Mouse (Mus musculus) cerebellum, adult 11 months (tissue): ENCODE data around the gene Cdh12.
"Not testable (repeated sequence)": the region's sequence is repeated elsewhere in the genome, so short reads cannot be mapped to it uniquely, and the experiment has no call there.

Experiments
- DNase-seq: peaks from one replicate; pipeline ENCODE4 v3.0.0; 2022

The Cdh12 gene

DNA sequence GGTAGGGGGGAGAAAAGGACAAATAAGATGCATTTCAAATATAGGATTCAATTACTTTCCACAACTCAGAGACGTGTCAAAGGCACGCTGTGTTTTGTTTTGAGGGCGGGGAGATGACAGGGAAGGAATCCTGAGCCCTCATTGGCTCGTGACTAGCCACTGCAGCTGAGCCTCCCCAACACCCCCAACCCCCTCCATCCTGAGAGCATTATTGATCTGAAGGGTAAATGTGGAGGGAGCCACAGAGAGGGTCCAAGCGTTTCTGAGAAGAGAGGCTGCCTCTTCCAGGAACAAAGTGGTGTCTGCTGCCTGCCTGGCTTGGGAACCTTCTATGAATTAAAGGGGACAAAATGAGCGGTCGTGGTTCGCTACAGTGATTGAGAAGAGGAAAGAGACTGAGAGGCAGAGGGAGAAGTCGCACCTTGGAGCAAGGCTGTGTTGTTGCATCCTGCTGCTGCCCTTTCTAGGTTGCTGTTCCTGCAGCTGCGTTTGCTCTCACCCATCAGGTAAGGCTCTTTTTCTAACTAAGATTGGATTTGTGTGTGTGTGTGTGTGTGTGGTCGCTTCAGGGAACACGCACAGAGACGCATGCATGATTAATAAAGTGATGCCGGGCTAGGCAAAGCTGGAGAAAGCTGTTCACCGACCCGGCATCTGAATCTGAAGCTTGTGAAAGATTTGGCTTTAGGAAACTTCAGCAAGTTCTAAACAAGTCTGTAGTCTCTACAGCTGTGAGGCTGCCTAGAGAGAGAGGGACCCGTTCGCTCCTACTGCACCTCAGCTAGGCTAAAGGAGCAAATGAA is at the start of gene Cdh12:
Cdh12 (plus strand) TSS at position 405 of the 803 bp plus-strand sequence.
- DNase-seq: no peak

DNA sequence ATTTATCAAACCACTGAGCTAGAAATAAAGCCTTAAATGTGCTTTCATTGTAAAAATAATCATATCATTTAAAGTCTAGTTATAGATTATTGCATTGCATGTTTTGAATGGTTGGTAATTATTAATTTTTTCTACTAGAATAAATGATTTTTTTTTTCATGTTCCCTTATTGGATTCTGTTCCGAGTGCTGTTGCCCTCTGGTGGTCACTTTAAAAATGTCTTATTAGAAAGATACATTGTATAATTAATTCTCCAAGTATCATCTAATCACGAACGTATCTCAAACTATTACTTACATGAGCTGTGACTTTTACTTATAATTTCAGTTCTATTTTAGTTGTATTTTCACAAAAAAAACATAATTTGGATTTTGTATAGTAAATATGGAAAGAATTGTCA is 45.5 kb upstream of the Cdh12 start:
- no peak for DNase-seq

DNA sequence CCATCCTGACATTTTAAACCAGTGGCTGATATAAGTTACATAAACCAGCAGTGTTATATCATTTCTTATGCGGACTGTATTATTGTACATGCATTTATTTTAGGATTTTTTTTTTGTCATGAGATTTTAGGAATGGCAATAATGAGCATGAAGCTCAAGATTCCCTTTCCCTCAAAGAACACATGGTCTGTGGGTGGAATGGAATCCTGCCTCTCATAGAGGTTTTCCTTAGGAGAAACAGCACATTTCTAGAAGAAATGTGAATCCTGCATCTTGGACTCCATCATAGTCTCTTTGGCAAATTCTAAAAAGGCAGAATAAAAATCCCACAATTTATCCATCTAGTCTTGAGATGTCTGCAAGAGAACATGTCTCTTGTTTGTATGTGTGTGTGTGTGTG is 35.7 kb upstream of the Cdh12 start:
- DNase-seq: no peak

DNA sequence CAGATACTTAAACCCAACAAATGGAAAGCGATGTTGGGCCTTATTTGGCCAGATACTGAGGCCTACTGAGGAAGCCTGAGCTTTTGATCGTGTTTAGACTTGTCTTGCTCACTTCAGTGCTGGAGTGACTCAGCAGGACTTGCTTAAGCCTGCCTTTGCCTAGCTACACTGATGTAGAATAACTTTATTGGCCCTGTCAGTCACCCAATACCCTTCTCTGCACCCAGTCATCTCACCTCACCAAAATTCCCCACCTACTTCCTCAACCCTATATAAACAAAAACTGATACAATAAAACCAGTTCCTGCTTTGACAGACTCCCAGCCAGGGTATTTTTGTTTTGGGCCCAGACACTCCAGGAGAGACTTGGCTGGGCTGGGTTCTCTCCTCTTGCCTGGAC is 12.7 kb upstream of the Cdh12 start:
- DNase-seq: no peak

DNA sequence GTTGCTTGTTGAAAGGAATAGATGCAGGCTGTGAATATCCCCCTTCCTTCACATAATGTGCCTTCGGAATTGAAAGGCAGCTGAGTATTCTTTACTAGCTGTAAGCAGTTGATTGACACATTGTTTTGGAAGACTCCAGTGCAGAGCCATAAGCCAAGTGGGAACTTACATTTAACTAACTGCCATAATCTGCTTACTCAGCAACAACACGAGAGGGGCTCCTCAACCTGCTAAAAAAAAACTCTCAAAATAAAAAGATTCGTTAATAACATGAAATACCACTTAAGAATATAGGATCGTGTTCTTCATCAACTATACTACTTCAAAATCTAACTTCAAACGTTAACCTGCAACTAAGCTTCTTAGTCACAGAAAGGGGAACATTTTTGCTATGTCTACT is 1.5 kb downstream of the Cdh12 start:
- no peak for DNase-seq

DNA sequence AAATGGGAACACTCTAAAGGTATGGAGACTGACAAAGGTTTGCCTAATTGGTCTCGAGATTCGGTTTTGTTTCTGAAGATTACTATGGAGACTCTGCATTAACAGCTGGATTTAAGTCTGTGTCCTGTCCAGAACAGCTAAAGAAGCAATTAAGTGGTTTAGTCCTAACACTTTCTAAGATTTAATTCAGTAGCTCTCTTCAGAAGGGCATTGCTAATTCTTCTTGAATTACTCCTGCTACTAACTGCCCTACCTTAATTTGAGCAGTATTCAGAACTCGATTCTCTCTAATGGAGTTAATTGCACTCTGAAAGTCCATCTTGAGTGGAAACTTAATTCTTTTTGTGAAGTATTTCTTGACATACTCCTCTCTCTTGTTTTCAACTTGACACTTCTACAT is 9.4 kb downstream of the Cdh12 start:
- no peak for DNase-seq

DNA sequence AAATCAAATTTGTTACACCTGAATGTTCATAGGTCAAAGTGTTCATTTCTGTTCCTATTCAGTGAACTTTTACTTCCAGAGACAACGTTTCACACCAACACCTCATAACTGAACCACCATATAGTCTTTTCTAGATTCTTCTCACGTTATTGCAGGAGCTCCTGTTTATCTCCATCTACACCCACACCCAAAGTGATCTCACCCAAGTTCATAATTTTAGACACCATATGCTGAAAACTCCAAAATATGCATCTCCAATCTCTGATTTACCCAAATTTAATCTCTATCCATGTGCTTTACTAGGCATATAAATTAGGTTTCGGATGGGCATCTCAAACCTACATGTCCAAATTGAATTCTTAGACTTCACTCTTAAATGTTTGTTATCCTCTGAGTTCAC is 13.4 kb downstream of the Cdh12 start:
- DNase-seq: no peak

DNA sequence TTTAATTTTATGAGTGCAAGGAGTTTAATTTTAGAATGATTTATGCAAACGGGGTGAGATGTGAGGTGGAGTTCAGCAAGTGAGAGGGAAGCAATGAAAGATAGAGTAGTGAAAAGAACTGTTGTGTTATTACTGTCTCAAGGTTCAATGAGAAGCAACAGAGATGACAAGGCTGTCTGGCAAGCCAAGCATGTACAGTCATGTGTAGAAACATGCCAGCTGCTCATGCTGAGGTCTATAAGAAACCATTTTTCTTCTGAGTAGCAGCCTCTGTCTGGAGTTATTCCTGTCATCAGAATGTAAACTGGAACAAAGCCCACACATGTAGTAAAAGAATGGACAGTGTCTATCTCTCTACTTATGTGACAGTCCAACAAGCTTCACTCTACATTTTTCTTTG is 14.5 kb downstream of the Cdh12 start:
- DNase-seq: no peak

DNA sequence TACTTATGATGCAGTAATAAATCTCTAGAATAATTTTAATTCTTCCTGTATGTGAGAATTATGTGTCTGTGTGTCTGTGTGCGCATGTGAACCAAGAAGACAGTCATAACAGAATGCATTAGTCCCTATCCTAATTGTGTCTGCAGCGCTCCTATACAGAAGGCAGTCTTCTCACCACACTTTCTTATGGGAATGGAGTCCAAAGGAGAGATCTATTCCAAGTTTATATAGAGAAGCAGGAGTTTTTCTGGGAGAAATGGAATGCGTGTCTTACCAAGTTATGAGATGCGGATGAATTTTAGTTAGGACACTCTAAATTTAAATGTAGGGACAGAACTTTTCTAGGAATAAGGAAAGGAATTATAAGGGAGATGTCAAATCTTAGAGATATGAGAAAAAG is 101.9 kb downstream of the Cdh12 start:
- no peak for DNase-seq

DNA sequence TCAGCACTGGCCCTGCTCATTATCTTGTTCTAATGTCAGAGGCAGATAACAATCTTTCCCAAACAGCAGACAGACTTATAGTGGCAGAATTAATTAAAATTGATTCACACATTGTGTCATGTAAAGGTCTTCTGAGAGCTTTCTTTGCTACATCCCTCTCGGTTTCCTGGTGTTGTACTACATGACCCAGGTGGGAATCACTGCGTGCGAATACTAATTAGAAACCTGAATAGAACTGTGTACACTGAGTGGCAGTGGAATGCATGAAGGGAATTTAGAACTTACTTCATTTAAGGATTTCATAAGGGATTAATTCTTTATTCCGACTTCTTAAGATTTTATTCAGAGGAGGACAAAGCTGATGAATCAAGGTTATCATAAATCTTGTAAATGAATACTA is 121.9 kb downstream of the Cdh12 start:
- DNase-seq: no peak

DNA sequence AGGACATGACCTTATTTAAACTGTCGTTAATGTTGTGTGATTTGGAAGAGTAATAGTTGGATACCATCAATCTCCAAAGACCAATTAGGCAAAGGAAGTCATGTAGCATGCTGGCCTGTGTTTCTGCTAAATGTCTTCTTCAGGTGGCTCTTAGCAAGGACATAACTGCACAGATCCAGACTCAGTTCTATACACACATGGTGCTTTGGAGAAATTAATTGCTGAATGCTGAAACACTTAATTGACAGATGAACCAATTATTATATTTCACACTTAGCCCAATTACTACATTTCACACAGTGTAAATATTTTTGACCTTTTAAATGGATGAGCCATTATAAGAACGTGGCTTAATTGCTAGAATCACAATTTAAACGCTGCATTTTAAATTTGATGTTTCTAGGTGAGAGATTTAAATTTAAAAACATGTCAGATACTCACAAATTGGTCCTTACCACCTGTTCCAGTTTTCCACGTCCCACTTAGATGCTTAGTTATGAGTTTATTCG is 133.6 kb downstream of the Cdh12 start:
- no peak for DNase-seq

DNA sequence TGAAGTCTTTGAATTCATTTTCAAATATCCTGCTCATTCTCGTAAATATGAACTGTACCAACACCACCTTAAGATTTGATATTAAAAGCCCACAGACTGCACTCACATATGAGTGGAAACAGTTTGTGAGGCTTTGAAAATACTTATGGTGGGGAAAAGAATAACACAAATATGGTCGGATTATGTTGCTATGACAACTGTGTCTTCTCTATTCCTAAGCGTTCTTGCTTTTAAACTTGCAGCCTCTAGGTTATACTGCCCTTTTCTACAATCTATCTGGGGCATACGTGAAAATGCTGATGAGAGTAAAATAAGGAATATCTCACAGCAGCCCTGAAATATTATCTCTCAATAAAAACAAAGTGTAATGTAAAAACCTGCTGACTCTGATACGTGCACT is 142.5 kb downstream of the Cdh12 start:
- no peak for DNase-seq

DNA sequence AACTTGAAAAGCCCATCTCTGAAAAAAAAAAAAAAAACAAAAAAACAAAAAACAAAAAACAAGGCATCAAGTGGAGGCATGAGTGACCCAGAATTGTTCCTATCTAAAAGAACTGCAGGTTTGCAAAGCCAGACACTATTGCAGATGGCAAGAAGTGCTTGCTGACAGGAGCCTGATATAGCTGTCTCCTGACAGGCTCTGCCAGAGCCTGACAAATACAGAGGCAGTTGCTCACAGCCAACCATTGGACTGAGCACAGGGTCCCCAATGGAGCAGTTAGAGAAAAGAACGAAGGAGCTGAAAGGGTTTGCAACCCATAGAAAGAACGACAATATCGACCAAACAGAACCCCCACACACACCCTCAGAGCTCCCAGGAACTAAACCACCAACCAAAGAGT is 156.7 kb downstream of the Cdh12 start:
- not testable (repeated sequence) for DNase-seq

DNA sequence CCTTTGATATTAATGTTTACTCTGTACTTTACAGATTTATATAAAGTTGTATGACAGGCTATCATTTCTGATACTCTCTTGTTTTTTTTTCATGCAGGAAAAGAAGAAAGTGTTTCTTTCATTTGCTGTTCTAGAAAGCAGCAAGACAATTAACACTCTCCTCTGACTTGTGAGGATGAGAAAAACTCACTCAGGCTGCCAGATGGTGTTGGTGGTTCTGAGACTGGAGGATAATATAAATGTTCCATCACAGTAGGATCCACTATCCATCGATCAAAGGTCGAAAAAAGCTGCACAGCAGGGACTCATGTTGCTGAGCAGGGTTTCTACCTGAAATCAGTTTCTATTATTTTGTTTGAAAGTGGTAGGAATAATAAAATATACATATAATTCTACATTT is 185.5 kb downstream of the Cdh12 start:
- no peak for DNase-seq

DNA sequence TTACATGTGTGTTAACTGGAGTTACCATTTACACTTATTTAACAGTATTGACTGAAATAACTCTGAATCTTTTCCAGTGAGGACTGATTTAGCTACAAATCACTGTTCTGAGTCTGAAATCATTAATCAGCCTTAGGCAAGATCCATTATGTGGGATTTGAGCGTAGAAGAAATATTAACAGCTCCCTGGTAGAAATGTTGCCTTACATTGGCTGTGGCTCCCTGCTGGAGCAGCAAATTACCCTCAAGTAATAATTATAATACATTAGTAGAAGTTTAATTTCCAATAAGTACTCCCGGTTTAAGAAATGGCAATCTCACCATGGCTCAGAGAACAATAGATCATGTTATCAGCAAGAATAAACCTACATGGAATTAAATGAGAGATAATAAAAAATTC is 190.1 kb downstream of the Cdh12 start:
- no peak for DNase-seq

DNA sequence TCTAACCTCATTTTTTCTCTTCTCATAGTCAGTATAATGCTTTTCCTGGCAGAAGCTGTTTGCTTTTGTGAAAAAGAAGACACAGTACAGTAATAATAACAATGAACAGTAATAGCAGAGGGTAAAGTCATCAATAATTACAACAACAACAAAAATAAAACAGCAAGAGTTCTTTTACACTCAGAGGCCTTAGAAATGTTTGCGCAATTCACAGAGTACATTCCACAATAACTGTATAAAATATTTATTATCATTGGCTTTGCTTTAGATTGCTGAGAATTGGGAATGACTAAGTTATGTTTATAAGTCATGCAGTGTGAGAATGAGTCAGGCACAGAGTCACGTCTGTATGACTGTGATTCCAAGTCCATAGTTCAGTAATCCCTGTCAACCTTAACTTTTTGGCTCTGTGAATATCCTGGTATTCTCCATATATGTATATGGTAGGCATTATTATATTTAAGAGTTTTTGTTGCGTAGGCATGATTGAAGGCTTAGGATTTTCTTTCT is 193.9 kb downstream of the Cdh12 start:
- no peak for DNase-seq

DNA sequence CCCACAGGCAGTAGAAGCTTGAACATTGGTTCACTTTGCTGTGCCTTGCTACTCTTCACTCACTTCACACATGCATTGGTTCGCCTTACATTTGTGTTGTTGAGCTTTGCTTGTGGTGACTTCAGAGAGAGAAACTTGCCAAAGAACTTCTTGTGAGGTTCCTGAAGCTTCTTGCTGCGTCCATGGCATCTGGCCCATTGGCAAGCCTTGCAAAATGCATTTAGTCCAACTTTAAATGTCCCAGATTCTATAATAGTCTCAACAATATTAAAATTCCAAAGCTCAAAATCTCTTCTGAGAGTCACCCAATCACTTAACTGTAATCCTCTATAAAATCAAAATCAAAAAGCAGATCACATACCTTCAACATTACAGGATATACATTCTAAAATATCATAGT is 211.2 kb downstream of the Cdh12 start:
- no peak for DNase-seq

DNA sequence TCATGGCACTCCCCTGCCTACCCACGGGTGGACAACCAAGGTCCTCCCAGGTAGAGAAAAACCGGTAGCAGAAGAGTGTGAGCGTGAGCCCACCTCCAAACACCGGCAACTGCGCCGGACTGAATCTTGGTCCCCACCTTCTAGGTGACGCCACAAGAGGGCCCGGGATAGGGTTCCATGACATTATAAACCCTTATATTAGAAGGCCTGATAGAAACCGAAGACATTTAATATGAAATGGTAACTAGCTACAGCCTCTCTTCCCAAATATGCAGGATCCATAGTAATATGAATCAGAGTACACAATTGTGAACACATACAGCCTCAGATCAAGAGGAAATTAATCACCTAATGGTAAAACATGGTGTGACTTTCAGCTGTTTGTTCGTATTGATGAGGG is 217.6 kb downstream of the Cdh12 start, which contains the start of gene Acot10:
Acot10 (minus strand) TSS at position 101 of the 400 bp plus-strand sequence.
- no peak for DNase-seq

DNA sequence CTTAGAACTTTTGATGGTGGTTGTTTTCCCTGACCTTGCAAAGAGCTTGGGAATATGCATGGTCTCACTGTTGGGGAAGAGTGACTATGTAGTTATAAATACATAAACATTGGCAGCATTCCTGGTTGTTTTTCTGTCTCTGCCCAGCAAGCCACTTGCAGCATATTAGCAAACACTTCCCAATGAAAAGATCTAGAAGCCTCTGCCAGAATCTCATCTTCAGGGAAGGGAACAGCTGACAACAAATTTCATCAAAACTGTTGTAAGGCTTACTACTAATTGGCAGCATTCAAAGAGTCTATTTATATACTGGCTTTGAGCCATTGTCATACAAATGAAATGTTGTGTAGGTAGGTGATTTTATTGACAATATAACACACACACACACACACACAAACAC is 218.3 kb downstream of the Cdh12 start:
- DNase-seq: no peak

DNA sequence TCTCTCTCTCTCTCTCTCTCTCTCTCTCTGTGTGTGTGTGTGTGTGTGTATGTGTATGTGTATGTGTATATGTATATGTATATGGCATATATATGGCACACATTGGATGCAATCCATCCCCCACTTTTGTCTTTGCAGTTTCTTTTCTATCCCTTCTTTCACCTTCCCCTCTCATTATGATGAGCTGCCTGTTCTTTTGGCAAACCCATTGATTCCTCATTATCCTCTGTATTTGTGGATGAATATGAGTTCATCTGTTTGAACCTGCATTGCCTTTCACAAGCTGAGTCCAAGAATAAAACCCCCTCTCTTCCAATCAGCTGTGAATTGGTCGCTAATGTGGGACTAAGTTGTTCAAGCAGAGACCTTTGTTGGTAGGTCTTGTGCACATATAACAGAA is 218.9 kb downstream of the Cdh12 start:
- DNase-seq: no peak

DNA sequence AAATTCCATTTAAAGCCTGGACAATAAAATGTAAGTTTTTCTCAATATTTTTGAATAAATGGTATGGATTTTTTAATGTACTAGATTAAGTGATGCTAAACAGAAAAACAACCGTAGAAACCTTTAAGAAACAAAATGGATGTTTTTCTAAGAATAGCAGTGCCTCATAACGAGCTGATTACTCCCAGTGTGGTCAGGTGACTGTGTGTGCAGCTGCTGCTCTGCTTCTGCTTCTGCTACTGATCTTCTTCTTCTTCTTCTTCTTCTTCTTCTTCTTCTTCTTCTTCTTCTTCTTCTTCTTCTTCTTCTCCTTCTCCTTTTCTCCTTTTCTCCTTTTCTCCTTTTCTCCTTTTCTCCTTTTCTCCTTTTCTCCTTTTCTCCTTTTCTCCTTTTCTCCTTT is 220.4 kb downstream of the Cdh12 start:
- DNase-seq: not testable (repeated sequence)

DNA sequence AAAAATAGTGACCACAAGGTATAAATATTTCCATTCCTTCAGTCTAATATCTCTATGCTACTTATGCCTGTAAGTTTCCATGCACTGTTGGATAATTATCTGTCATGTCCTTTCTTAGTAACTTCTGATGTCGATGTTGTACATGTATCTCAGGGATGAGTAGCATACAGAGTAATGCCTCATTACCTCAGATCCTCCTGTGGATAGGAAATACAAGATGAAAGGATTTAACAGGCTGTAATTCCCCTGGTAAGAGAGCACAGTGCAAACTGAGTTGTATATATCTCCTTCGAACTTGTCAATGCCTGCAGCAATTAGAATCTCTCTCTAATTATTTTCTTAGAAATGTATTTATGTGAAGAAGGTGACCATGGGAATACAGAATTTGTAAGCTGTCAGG is 233.7 kb downstream of the Cdh12 start:
- DNase-seq: no peak

DNA sequence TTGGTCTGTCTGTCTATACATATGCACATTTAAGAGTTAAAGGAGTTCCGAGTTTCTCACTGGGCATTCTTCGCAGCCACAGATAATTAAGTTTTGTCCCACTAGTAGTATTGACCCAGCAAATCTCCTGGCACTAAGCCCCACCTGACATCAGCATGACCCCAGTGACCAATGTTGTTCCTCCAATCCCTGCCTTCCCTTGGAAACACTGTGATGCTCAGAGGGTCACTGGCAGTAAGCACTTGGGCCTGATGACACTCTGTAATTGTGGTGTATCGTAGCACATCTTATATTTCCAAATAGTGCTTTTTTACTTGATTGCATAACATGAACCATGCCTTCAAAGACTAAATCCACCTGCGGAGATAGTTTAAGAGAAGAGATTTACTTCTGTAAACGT is 235.1 kb downstream of the Cdh12 start:
- DNase-seq: no peak

DNA sequence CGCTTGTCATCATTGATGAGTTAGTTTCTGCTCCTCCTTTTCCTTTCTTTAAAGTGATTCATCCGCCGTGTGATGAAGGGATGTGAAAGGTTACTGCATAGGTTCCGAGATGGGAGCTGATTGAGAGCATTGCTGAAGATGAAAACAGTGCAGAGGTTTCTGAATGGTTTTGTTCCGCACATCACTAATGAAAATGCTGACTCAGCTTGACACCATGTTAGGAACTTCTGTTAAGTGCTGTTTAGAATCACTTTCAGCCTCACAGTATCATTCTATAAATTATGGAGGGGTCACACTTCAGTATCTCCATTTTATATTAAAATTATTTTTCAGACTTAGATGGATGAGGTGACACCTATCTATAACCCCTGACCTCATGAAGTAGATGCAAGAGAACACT is 247.2 kb downstream of the Cdh12 start:
- no peak for DNase-seq

DNA sequence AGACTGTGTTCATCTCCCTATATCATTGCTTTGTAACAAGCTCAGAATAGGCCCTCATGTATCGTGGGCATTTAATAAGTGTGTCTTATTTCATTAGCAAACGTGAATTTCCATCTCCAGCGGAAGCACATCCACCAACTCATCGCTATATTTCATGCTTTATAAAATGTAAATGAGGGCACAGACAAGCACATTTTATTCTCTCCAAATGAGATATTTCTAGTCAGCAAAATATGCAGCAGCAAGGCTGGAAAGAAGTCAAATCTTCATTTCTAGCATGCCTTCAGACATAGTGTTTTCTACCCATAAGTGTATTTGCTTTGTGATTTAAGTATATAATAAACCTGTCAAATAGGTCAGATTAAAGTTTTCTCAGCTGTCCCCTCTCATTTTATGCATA is 262.8 kb downstream of the Cdh12 start:
- DNase-seq: no peak
